Mouse (Mus musculus) spleen, adult 10 weeks (tissue): Measurements from ENCODE around the gene Cyp2c65. TPM values are rescaled to one million over a fixed set of nuclear protein-coding genes. Genes with fewer than 3 reads are reported as not detected.

Experiments used
- polyA plus RNA-seq: library from polyadenylated mRNA; stranded (reverse); fragments of 350-450 nt; fragmentation: Illumina TruSeq; extraction: RNeasy Lipid Tissue Mini Kit (QIAGEN cat#74804); gene quantifications from one replicate; pipeline ENCODE4 v1.2.3, GENCODE M21; 2015; ENCODE audit warnings: low replicate concordance; ENCODE audit not compliant: insufficient read depth

Gene Cyp2c65
- polyA plus RNA-seq: not detected

GRCm38 (mm10) chr19:39060719-39061118 is at the start of gene Cyp2c65:
Gene Cyp2c65, plus strand, starts transcription at chr19:39061015.

GRCm38 (mm10) chr19:39113644-39114043 is 52.8 kb downstream of the Cyp2c65 start, which contains the start of gene Cyp2c66:
Gene Cyp2c66, plus strand, starts transcription at chr19:39113898.

Other genes starting within 250 kb of the Cyp2c65 start
- gene Noc3l, start 241.8 kb upstream of the Cyp2c65 start, polyA plus RNA-seq: 23.7 TPM
- 4.5 TPM for gene Tbc1d12, start 224.4 kb upstream of the Cyp2c65 start, polyA plus RNA-seq
- 25.0 TPM for gene Hells, start 130.1 kb upstream of the Cyp2c65 start, polyA plus RNA-seq
- not detected for gene Cyp2c55, start 54.0 kb upstream of the Cyp2c65 start, polyA plus RNA-seq
- not detected for gene Cyp2c66, start 52.9 kb downstream of the Cyp2c65 start, polyA plus RNA-seq
- gene Cyp2c29, start 208.4 kb downstream of the Cyp2c65 start, polyA plus RNA-seq: not detected